Mouse (Mus musculus) small intestine, adult 2 months (tissue): Measurements from ENCODE around the gene Art3. TPM values are rescaled to one million over a fixed set of nuclear protein-coding genes. Genes with fewer than 3 reads are reported as not detected.
A peak's percentile ranks its signal among the peaks of the same experiment; 100 is the strongest.

Experiments used
- H3K27ac ChIP-seq: fragments of 200-500 bp; 2 replicates; pipeline ENCODE4 v1.5.1; 2012; ENCODE audit warnings: low read depth, low read length, control low read depth, inconsistent platforms; ENCODE audit not compliant: insufficient read depth
- H3K27me3 ChIP-seq: fragments of 200-500 bp; 2 replicates; pipeline ENCODE4 v1.6.1; 2012; ENCODE audit warnings: mild to moderate bottlenecking, moderate library complexity, low read length, inconsistent platforms; ENCODE audit not compliant: control insufficient read depth, insufficient read depth
- H3K36me3 ChIP-seq: fragments of 200-500 bp; 2 replicates; pipeline ENCODE4 v1.6.1; 2012; ENCODE audit warnings: mild to moderate bottlenecking, low read length, control low read depth, inconsistent platforms; ENCODE audit not compliant: control insufficient read depth, insufficient read depth
- H3K4me1 ChIP-seq: fragments of 200-500 bp; 2 replicates; pipeline ENCODE4 v1.6.1; 2012; ENCODE audit warnings: low read length, inconsistent platforms, mixed read lengths; ENCODE audit not compliant: control insufficient read depth, insufficient read depth, insufficient read length
- H3K4me3 ChIP-seq: fragments of 200-500 bp; 2 replicates; pipeline ENCODE4 v1.5.1; 2012; ENCODE audit warnings: low read depth, mild to moderate bottlenecking, control low read depth, inconsistent platforms, low read length, moderate library complexity
- CTCF ChIP-seq: fragments of 200-500 bp; IDR thresholded peaks from 2 replicates; pipeline ENCODE4 v1.5.1; 2012; ENCODE audit warnings: low read depth, mild to moderate bottlenecking, control low read depth, inconsistent platforms, low read length, moderate library complexity, mixed read lengths; ENCODE audit not compliant: insufficient replicate concordance, insufficient read length; ENCODE audit errors: extremely low read depth
- POLR2A ChIP-seq: fragments of 200-500 bp; IDR thresholded peaks from 2 replicates; pipeline ENCODE4 v1.6.1; 2012; ENCODE audit warnings: low read depth, mild to moderate bottlenecking, control low read depth, inconsistent platforms, low read length, moderate library complexity
- WGBS: fragments of 180-500 bp; shearing (Covaris S2); methylation state at CpG from one replicate; pipeline ENCODE4 v1.1.7; 2018; 5-methylcytosine and 5-hydroxymethylcytosine counted together
- polyA plus RNA-seq: library from polyadenylated mRNA; depleted of rRNA; stranded (reverse); fragments of >200 nt; gene quantifications from 2 replicates; pipeline ENCODE4 v1.2.3, GENCODE M21; 2012

Gene Art3
- polyA plus RNA-seq, 1 experiment: 1.9 TPM

GRCm38 (mm10) chr5:92321631-92322400 lies 9.8 kb upstream of the Art3 start:
- H3K36me3 ChIP-seq: no peaks in the 10 kb centered on the region
- no peaks in the 10 kb centered on the region for H3K27me3 ChIP-seq
- H3K4me3 ChIP-seq: no peak overlapping the region
- no peaks in the 10 kb centered on the region; the same call in 1 of the 2 replicates for H3K4me1 ChIP-seq
- TF ChIP-seq CTCF: no peak
- no peak for TF ChIP-seq POLR2A
- no peak overlapping the region for H3K27ac ChIP-seq
- WGBS: 66% methylated on average over 8 of the region's 8 CpGs

GRCm38 (mm10) chr5:92322612-92323011 lies 9.0 kb upstream of the Art3 start:
- Histone ChIP-seq H3K36me3 (no peaks in the 10 kb centered on the region), H3K4me1 (no peaks in the 10 kb centered on the region; the same call in 1 of the 2 replicates), H3K27me3 (no peaks in the 10 kb centered on the region), H3K27ac (no peak overlapping the region), H3K4me3 (no peak overlapping the region)
- TF ChIP-seq CTCF (no peak), POLR2A (no peak)
- 63% methylated on average over 4 of the region's 4 CpGs for WGBS

- H3K4me1 ChIP-seq: peaks cover under 1% of the 10 kb centered on the region; the same call in 1 of the 2 replicates
- no peak for TF ChIP-seq POLR2A
- TF ChIP-seq CTCF: no peak
- 63% methylated on average over 5 of the region's 5 CpGs for WGBS
- no peaks in the 10 kb centered on the region for H3K27me3 ChIP-seq
- no peak overlapping the region for H3K4me3 ChIP-seq
- H3K27ac ChIP-seq: no peak overlapping the region
- H3K36me3 ChIP-seq: no peaks in the 10 kb centered on the region
These were observed 8.4 kb upstream of the Art3 start for GRCm38 (mm10) chr5:92323264-92323663.

GRCm38 (mm10) chr5:92327367-92327766 lies 4.3 kb upstream of the Art3 start:
- Histone ChIP-seq H3K27me3 (no peaks in the 10 kb centered on the region), H3K4me3 (no peak overlapping the region), H3K4me1 (peaks cover 10% of the 10 kb centered on the region), H3K27ac (no peak overlapping the region), H3K36me3 (no peaks in the 10 kb centered on the region)
- WGBS: 25% methylated on average over 6 of the region's 6 CpGs
- TF ChIP-seq POLR2A (no peak), CTCF (no peak)

- Histone ChIP-seq H3K27ac (peak within 1 kb of the TSS; percentile 39), H3K4me1 (peaks cover 10% of the 10 kb centered on the region), H3K4me3 (no peak within 1 kb of the TSS; the same call in 1 of the 2 replicates), H3K36me3 (no peaks in the 10 kb centered on the region), H3K27me3 (no peaks in the 10 kb centered on the region)
- no peak for TF ChIP-seq POLR2A
- TF ChIP-seq CTCF: no peak
- WGBS: 24% methylated on average over 7 of the region's 7 CpGs
These were observed 3.7 kb upstream of the Art3 start, which contains the start of gene Cxcl9 for GRCm38 (mm10) chr5:92327929-92328328. Gene Cxcl9, minus strand, starts transcription at chr5:92328079.

GRCm38 (mm10) chr5:92331122-92331521 lies 505 bp upstream of the Art3 start:
- no peaks in the 10 kb centered on the region for H3K27me3 ChIP-seq
- no peak overlapping the region for H3K4me3 ChIP-seq
- H3K36me3 ChIP-seq: no peaks in the 10 kb centered on the region
- no peak overlapping the region for H3K27ac ChIP-seq
- TF ChIP-seq CTCF (no peak), POLR2A (no peak)
- H3K4me1 ChIP-seq: peaks cover 13% of the 10 kb centered on the region
- WGBS: 90% methylated on average over 12 of the region's 12 CpGs

GRCm38 (mm10) chr5:92332359-92332840 lies 773 bp downstream of the Art3 start:
- H3K27me3 ChIP-seq: no peaks in the 10 kb centered on the region
- peaks cover 13% of the 10 kb centered on the region for H3K4me1 ChIP-seq
- peak overlapping the region; percentile 43 for H3K27ac ChIP-seq
- H3K4me3 ChIP-seq: peak overlapping the region; percentile 23; the same call in 1 of the 2 replicates
- TF ChIP-seq POLR2A (no peak), CTCF (no peak)
- no peaks in the 10 kb centered on the region for H3K36me3 ChIP-seq
- 33% methylated on average over 9 of the region's 9 CpGs for WGBS

GRCm38 (mm10) chr5:92336743-92337142 lies 5.1 kb downstream of the Art3 start:
- Histone ChIP-seq H3K27me3 (no peaks in the 10 kb centered on the region), H3K4me1 (peaks cover 6% of the 10 kb centered on the region), H3K27ac (no peak overlapping the region), H3K4me3 (no peak overlapping the region), H3K36me3 (no peaks in the 10 kb centered on the region)
- no peak for TF ChIP-seq POLR2A
- no peak for TF ChIP-seq CTCF
- 78% methylated on average over 3 of the region's 3 CpGs for WGBS
